Mouse (Mus musculus): ENCODE results near the gene Irx3. TPM values are rescaled to one million over a fixed set of nuclear protein-coding genes. Genes with fewer than 3 reads are reported as not detected.

The Irx3 gene
- total RNA-seq (2023) = not detected

DNA sequence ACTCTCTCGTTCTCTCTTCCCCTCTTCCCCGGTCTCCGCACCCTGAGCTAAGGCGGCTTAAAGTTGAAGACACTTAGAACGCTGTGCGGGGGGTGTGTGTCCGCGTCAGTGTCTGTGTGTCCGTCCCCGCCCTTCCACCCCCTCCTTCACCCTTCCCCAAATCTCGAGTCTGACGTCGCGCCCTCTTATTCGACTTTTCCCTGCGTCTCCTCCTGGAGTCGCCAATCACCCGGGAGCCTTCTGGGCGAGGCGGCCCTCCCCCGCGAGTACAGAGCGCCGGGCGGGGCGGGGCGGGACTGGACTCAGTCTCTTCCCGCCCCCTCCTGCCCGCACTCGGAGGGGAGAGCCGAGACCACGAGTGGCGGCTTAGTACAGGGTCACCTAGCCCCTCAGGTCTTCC lies at the start of gene Irx3:
TSS of gene Irx3 (minus strand) at position 229 of the 400 bp plus-strand sequence.

All from B cell, adult 67 days (primary cell).